Mouse (Mus musculus) kidney, adult 2 months (tissue): Measurements from ENCODE around the gene Rbm20. TPM values are rescaled to one million over a fixed set of nuclear protein-coding genes. Genes with fewer than 3 reads are reported as not detected.
"Not testable (repeated sequence)": the region's sequence is repeated elsewhere in the genome, so short reads cannot be mapped to it uniquely, and the experiment has no call there.

Experiments used
- DNase-seq: peaks from one replicate; pipeline ENCODE4 v3.0.0; 2021
- H3K27ac ChIP-seq: fragments of 200-500 bp; 2 replicates; pipeline ENCODE4 v1.5.1; 2012; ENCODE audit warnings: low read depth, low read length, control low read depth, inconsistent platforms; ENCODE audit not compliant: insufficient read depth
- H3K27me3 ChIP-seq: fragments of 200-500 bp; replicated peaks from 2 replicates; pipeline ENCODE4 v1.6.1; 2012; ENCODE audit warnings: mild to moderate bottlenecking, moderate library complexity, low read length, inconsistent platforms; ENCODE audit not compliant: control insufficient read depth, insufficient read depth
- H3K36me3 ChIP-seq: fragments of 200-500 bp; 2 replicates; pipeline ENCODE4 v1.6.1; 2012; ENCODE audit warnings: mild to moderate bottlenecking, moderate library complexity, low read length, inconsistent platforms; ENCODE audit not compliant: control insufficient read depth, insufficient read depth
- H3K4me1 ChIP-seq: fragments of 200-500 bp; 2 replicates; pipeline ENCODE4 v1.6.1; 2011; ENCODE audit warnings: low read length; ENCODE audit not compliant: control insufficient read depth, insufficient read depth
- H3K4me3 ChIP-seq: fragments of 200-500 bp; 2 replicates; pipeline ENCODE4 v1.5.1; 2011; ENCODE audit warnings: mild to moderate bottlenecking, low read depth, low read length, control low read depth; ENCODE audit not compliant: insufficient read depth
- CTCF ChIP-seq: fragments of 200-500 bp; conservative IDR thresholded peaks from 2 replicates; pipeline ENCODE4 v1.5.1; 2011; ENCODE audit warnings: low read depth, mild to moderate bottlenecking, control low read depth, low read length, moderate library complexity, mixed read lengths; ENCODE audit not compliant: insufficient read depth, insufficient read length
- POLR2A ChIP-seq: fragments of 200-500 bp; IDR thresholded peaks from one replicate; pipeline ENCODE4 v1.6.1; 2011; ENCODE audit warnings: low read depth, low read length, control low read depth
- WGBS: fragments of 180-500 bp; shearing (Covaris S2); methylation state at CpG from one replicate; pipeline ENCODE4 v1.1.7; 2018; 5-methylcytosine and 5-hydroxymethylcytosine counted together
- polyA plus RNA-seq: library from polyadenylated mRNA; depleted of rRNA; stranded (reverse); fragments of >200 nt; gene quantifications from 2 replicates; pipeline ENCODE4 v1.2.3, GENCODE M21; 2012

The Rbm20 gene
- polyA plus RNA-seq, 1 experiment: 4.3 TPM

GRCm38 (mm10) chr19:53649361-53649760, 27.7 kb upstream of the Rbm20 start:
- no peak overlapping the region for H3K4me3 ChIP-seq
- 70% methylated on average over 6 of the region's 6 CpGs for WGBS
- DNase-seq: no peak
- H3K36me3 ChIP-seq: peaks cover 3% of the 10 kb centered on the region; the same call in 1 of the 2 replicates
- H3K4me1 ChIP-seq: no peaks in the 10 kb centered on the region; the same call in 1 of the 2 replicates
- no peak overlapping the region for H3K27ac ChIP-seq
- no peak for TF ChIP-seq CTCF
- TF ChIP-seq POLR2A: no peak
- H3K27me3 ChIP-seq: no peaks in the 10 kb centered on the region

- peak; percentile 64 for DNase-seq
- Histone ChIP-seq H3K36me3 (peaks cover 3% of the 10 kb centered on the region; the same call in 1 of the 2 replicates), H3K27me3 (no peaks in the 10 kb centered on the region), H3K4me1 (no peaks in the 10 kb centered on the region; the same call in 1 of the 2 replicates), H3K4me3 (no peak overlapping the region), H3K27ac (no peak overlapping the region)
- TF ChIP-seq POLR2A: no peak
- no peak for TF ChIP-seq CTCF
- whole genome bisulfite sequencing: 41% methylated on average over 5 of the region's 5 CpGs
Observed at GRCm38 (mm10) chr19:53649802-53650201, 27.3 kb upstream of the Rbm20 start.

- no peak for DNase-seq
- Histone ChIP-seq H3K4me3 (no peak overlapping the region), H3K36me3 (peaks cover 3% of the 10 kb centered on the region; the same call in 1 of the 2 replicates), H3K27ac (no peak overlapping the region), H3K27me3 (no peaks in the 10 kb centered on the region), H3K4me1 (no peaks in the 10 kb centered on the region; the same call in 1 of the 2 replicates)
- TF ChIP-seq CTCF (no peak), POLR2A (no peak)
- WGBS: 77% methylated on average over 7 of the region's 7 CpGs
Observed at GRCm38 (mm10) chr19:53650921-53651320, 26.2 kb upstream of the Rbm20 start.

GRCm38 (mm10) chr19:53652267-53652666, 24.8 kb upstream of the Rbm20 start:
- no peak overlapping the region for H3K4me3 ChIP-seq
- no peaks in the 10 kb centered on the region; the same call in 1 of the 2 replicates for H3K4me1 ChIP-seq
- TF ChIP-seq CTCF (no peak), POLR2A (no peak)
- DNase-seq: no peak
- H3K36me3 ChIP-seq: no peaks in the 10 kb centered on the region
- WGBS: 78% methylated on average over 9 of the region's 9 CpGs
- no peaks in the 10 kb centered on the region for H3K27me3 ChIP-seq
- H3K27ac ChIP-seq: no peak overlapping the region

- 33% methylated on average over 20 of the region's 20 CpGs for WGBS
- Histone ChIP-seq H3K4me1 (no peaks in the 10 kb centered on the region; the same call in 1 of the 2 replicates), H3K4me3 (no peak overlapping the region), H3K27me3 (no peaks in the 10 kb centered on the region), H3K27ac (no peak overlapping the region), H3K36me3 (no peaks in the 10 kb centered on the region)
- DNase-seq: peak; percentile 52
- TF ChIP-seq POLR2A: no peak
- no peak for TF ChIP-seq CTCF
Observed at GRCm38 (mm10) chr19:53653624-53654467, 23.3 kb upstream of the Rbm20 start.

GRCm38 (mm10) chr19:53656443-53656842, 20.7 kb upstream of the Rbm20 start:
- not testable (repeated sequence) for H3K36me3 ChIP-seq, DNase-seq, H3K27me3 ChIP-seq, H3K27ac ChIP-seq, H3K4me1 ChIP-seq, H3K4me3 ChIP-seq
- 92% methylated on average over 11 of the region's 11 CpGs for WGBS

GRCm38 (mm10) chr19:53657437-53657836, 19.7 kb upstream of the Rbm20 start:
- no peaks in the 10 kb centered on the region for H3K27me3 ChIP-seq
- TF ChIP-seq CTCF (no peak), POLR2A (no peak)
- 86% methylated on average over 5 of the region's 5 CpGs for WGBS

More at GRCm38 (mm10) chr19:53657437-53657836, 19.7 kb upstream of the Rbm20 start:
- Histone ChIP-seq H3K27ac (no peak overlapping the region), H3K4me3 (no peak overlapping the region), H3K4me1 (no peaks in the 10 kb centered on the region), H3K36me3 (no peaks in the 10 kb centered on the region)
- no peak for DNase-seq
